Mouse (Mus musculus) kidney, postnatal 25 days (tissue): ENCODE results near the gene Tfap4.

ENCODE experiments used
- DNase-seq, 2 experiments: peaks; one replicate each; pipeline ENCODE4 v3.0.0; 2021; ENCODE audit warnings: mixed read lengths in 2 of 2

The Tfap4 gene

GRCm38 (mm10) chr16:4559715-4560144 is at the start of gene Tfap4:
Gene Tfap4 (minus strand): TSS chr16:4559854.
- peak; percentile 88 to 93 for DNase-seq

GRCm38 (mm10) chr16:4608532-4609059 is 48.9 kb upstream of the Tfap4 start:
- DNase-seq: peak in 1 of 2 experiments; percentile 76

DNA sequence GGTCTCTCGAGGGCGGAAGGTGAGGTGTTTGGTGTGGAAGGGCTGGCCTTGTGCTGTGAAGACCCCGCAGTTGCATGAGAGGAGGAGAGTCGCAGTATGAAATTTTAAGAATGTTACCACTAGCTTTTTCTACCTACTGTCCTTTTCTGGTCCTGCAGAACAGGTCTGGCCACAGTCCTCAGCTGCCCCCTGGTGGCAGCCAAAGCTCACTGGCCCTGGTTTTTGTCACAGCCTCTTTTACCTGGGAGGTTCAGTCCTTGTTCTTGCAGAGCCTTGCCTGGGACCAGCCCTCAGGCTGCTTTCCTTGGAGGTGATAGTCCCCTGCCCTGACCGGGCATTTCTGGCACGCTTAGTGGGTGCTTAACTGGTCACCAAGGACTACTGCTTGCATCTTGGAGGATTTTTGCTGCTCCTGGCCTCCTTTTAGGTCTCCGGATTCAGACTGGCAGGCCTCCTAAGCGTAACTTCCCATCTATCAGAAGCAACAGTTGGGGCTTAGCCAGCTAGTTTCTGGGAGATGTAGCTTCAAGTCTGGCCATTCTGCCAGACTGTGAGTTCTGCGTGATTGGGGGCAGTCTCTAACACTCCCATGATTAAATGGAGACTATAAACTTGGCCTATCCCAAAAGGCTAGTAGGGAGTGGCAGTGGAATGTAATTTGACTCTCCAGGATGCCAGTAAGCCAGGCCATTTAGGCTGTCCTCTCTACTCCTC is 48.3 kb upstream of the Tfap4 start:
- peak; percentile 87 to 88 for DNase-seq

DNA sequence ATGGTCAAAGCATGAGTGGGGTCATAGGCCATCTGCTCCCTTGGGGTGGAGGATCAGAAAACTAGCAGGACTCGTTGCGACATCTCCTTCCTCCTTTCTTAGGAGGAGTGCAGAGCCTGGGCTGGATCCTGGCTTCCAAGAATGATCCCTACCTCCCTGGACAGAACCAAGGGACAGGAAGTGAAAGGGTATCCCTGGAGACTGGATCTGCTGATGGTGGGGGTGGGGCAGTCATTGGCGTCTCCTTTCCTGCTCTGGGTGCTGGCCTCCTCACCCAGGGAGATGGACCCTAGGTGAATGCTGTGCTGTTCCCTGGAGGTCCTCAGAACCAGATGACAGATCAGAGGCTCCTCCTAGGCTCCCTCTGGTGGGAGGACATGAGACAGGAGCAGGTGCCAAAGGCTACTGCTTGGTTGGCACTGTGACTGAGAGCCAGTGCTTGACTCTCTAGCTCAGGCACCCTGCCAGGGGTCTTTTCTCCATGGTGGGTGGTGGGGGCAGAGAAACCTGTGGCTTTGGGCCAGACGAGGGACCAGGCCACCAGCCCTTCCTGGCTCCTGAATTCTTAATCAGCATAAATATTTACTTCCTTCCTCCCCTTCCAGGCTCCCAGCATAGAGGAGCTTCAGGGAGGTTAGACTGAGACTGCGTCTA is 46.9 kb upstream of the Tfap4 start:
- DNase-seq: peak; percentile 80 to 84

GRCm38 (mm10) chr16:4605514-4606131 is 46.0 kb upstream of the Tfap4 start:
- peak in 1 of 2 experiments; percentile 76 for DNase-seq

GRCm38 (mm10) chr16:4604293-4604837 is 44.7 kb upstream of the Tfap4 start:
- peak; percentile 67 to 84 for DNase-seq

DNA sequence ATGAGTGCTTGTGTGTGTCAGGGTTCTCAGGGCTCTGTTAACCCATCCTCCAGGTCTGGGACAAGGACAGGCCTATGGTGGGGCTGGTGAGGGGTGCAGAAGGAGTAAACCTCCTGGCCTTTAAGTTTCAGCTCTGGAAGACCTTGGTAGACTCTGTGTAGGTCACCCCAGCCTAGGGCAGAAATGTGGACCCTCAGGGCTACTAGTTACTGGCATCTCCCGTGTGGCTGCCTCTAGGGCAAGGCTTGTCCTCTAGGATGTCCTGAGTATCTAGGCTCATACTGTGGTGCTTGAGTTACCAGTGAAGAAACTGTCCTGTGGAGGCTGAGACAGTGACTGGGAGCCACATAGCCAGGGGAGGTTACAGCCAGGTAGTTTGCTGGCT is 43.8 kb upstream of the Tfap4 start:
- DNase-seq: no peak

GRCm38 (mm10) chr16:4602766-4603452 is 43.3 kb upstream of the Tfap4 start:
- DNase-seq: peak; percentile 81 to 93

GRCm38 (mm10) chr16:4602189-4602588 is 42.5 kb upstream of the Tfap4 start:
- peak; percentile 87 to 95 for DNase-seq

GRCm38 (mm10) chr16:4600701-4601310 is 41.2 kb upstream of the Tfap4 start:
- peak; percentile 76 to 92 for DNase-seq

GRCm38 (mm10) chr16:4599616-4600015 is 40.0 kb upstream of the Tfap4 start:
- peak in 1 of 2 experiments; percentile 56 for DNase-seq

- DNase-seq: peak; percentile 32 to 60
Measured at GRCm38 (mm10) chr16:4598891-4599543, 39.4 kb upstream of the Tfap4 start.

DNA sequence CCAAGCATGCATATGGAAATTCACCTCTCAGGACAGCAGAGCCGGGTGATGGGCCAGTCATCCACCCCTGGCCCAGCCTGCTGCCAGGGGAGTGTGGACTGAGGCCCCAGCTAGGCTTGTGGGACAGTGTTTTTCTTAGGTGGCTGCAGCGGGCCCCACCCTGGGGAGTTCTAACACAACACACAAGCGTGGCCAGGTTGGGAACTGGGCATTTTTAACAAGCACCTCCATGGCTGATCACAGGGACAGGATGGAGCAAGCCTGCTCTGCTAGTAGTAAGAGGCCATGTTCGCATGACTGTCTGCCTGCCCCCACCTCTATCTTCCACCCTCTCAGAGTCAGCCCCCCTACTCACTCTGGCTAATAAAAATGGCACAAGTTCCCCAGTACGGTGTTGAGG is 38.4 kb upstream of the Tfap4 start:
- DNase-seq: peak in 1 of 2 experiments; percentile 29

DNA sequence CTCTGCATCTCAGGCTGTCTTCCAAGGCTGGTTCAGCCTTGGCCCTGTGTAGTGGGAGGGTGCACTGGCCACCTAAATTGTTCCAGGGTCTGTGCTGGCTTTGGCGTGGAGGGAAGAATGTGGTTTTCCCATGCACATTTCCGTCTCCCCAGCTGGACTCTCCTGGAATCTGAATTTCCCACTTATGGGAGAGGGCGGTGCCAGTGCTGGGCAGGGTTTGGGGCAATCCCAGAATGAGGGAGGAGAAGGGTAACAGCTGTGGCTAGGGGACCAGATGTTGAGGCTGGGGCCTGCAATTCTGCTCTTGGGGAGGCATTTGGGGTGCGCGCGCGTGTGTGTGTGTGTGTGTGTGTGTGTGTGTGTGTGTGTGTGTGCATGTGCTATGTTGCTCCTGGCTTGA is 37.6 kb upstream of the Tfap4 start:
- DNase-seq: peak; percentile 14 to 52

GRCm38 (mm10) chr16:4596836-4597235 is 37.2 kb upstream of the Tfap4 start:
- DNase-seq: peak in 1 of 2 experiments; percentile 26

DNA sequence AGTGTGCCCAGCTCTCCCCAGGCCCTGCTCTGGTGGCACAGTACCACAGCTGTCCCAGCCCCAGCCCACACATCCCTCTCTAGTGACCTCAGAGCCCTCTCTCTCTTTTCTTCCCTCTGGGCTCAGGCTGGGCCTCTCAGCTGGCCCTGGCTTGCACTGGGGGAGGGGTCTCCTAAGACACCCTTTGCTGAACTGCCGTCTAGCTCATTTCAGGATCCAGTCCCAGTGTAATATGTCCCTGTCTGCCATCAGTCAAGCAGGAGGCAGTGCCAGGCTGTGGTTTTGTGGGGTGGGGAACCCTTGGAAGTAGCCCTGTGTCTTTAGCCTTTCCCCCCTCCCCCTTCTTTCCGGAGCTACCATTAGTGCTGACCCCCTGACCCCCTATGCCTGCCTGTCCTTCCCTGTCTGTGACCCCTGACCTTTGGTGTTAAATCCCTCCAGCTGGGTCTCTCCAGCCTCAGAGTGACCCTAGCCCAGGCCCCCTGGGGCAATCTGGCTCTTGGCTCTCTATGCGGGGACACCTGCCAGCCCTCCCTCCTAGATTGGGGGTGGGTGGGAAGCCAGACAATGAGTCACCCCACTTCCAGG is 36.6 kb upstream of the Tfap4 start:
- DNase-seq: peak in 1 of 2 experiments; percentile 51

DNA sequence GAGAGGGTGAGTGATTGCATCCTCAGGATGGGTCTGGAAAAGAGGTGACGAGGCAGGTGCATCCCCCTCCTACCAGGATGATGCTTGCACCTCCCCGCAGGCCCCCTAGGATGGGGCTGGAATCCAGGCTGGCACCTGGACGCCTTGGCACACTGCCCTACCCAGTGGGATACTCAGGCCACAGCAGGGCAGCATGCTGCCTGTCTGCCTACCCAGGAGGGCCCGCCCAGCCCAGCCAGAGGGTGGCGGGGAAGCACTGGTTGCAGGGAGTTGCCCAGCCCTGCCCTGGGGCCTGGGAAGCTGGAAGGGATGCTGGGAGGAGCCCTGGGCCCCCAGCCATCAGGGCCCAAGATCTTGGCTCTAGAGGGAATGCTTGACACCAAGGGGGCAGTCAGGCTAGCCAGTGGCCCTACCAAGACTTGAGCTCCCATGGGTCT is 35.9 kb upstream of the Tfap4 start:
- peak; percentile 88 to 94 for DNase-seq

DNA sequence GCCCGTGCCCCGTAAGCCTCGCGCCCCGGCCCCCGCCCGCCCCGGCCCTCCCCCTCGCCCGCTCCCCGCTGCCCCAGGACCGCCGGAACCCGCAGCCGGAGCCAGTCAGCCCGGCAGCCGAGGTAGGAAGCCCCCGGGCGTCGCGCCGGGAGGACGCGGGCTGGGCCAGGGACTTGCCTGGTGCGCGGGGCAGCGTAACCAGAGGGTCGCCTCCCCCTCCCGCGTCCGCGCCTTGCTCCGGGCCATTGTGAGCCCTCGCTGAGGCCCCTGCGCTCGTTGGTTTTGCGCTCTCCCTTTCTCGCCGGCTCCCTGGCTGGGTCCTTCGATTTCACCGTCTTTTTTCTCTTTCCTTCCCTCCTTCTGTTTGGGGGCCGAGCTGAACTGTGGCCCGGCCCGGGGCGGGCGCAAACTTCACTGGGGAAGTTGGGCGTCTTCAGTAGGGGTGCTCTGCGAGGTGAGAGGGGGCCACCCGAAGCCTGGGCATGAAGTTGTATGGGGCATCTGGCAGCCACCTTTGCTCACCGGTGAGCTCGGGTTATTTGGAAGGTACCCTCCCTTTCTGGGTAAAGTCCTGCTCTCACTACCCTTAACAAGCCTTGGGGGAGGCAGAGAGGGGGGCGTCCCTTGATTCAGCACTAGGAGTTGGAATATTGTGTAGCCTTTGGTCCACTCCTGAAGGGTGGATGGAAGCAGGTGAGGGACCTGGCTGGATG is 35.3 kb upstream of the Tfap4 start:
- DNase-seq: no peak

DNA sequence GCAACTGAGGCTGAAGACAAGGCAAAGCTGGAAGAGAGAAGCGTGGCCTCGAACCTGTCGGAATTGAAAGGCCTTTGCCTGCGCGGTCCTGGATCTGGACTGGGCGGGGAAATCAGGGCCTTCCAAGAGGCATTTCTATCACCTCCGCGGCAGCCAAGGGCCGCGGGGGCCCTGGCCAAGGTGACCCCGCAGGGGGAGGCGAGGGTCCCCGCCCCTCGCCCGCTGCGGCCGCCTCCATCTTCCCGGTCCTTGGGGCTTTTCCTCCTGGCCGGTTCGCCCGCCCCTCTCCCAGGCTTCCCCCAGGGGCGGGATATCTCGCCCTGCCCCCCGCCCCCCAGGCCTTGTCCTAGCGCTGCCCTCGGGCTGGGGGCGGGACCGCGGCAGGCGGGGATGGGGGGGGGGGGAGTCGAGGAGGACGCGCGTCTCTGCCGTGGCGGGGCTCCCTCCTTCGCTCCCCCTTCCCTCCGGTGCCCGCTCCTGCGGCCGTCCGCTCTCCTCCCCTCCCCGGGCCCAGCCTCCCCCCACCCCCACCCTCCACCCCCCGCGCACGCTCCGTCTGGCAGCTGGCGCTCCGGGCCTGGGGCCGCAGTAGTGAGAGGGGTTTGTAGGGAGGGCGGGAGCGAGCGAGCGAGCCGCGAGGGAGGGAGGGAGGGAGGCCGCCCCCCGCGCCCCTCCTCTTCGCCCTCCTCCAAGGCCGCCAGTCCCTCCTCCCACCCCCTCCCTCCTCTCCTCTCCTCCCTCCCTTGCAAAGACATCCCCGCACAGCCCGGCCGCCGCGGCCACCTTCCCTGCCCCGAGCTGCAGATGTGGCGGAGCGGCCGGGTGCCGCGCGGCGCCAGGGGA is 34.5 kb upstream of the Tfap4 start, which contains the start of gene Glis2:
Gene Glis2, plus strand, starts transcription at position 743 of the 843 bp plus-strand sequence.
- DNase-seq: peak; percentile 75 to 93
